Mouse (Mus musculus) cerebellum, adult 2 months (tissue): ENCODE data around the gene Cilp. TPM values are rescaled to one million over a fixed set of nuclear protein-coding genes. Genes with fewer than 3 reads are reported as not detected.

Source experiments
- DNase-seq, 2 experiments: peaks; one replicate each; pipeline ENCODE4 v3.0.0; 2021
- H3K27ac ChIP-seq: fragments of 200-500 bp; 2 replicates; pipeline ENCODE4 v1.5.1; 2012; ENCODE audit warnings: low read length, control low read depth, inconsistent platforms; ENCODE audit not compliant: insufficient read depth
- H3K27me3 ChIP-seq: fragments of 200-500 bp; 2 replicates; pipeline ENCODE4 v1.6.1; 2012; ENCODE audit warnings: inconsistent platforms, mild to moderate bottlenecking, low read length, moderate library complexity; ENCODE audit not compliant: control insufficient read depth, insufficient read depth
- H3K4me1 ChIP-seq: fragments of 200-500 bp; 2 replicates; pipeline ENCODE4 v1.6.1; 2011; ENCODE audit warnings: low read length; ENCODE audit not compliant: control insufficient read depth, insufficient read depth
- H3K4me3 ChIP-seq: fragments of 200-500 bp; replicated peaks from 2 replicates; pipeline ENCODE3; 2011; ENCODE audit warnings: mild to moderate bottlenecking, low read depth, low read length, control low read depth; ENCODE audit not compliant: insufficient read depth
- CTCF ChIP-seq: fragments of 200-500 bp; IDR thresholded peaks from 2 replicates; pipeline ENCODE4 v1.5.1; 2011; ENCODE audit warnings: low read depth, mild to moderate bottlenecking, control low read depth, low read length, moderate library complexity, borderline replicate concordance; ENCODE audit not compliant: insufficient read depth
- POLR2A ChIP-seq: fragments of 200-500 bp; IDR thresholded peaks from 2 replicates; pipeline ENCODE4 v1.6.1; 2011; ENCODE audit warnings: low read length, control low read depth, borderline replicate concordance; ENCODE audit not compliant: insufficient read depth
- WGBS: fragments of 180-500 bp; shearing (Covaris S2); methylation state at CpG from one replicate; pipeline ENCODE4 v1.1.7; 2018; 5-methylcytosine and 5-hydroxymethylcytosine counted together
- polyA plus RNA-seq: library from polyadenylated mRNA; depleted of rRNA; stranded (reverse); fragments of >200 nt; gene quantifications from 2 replicates; pipeline ENCODE4 v1.2.3, GENCODE M21; 2012

Gene Cilp
- polyA plus RNA-seq, 1 experiment = 0.10 TPM

DNA sequence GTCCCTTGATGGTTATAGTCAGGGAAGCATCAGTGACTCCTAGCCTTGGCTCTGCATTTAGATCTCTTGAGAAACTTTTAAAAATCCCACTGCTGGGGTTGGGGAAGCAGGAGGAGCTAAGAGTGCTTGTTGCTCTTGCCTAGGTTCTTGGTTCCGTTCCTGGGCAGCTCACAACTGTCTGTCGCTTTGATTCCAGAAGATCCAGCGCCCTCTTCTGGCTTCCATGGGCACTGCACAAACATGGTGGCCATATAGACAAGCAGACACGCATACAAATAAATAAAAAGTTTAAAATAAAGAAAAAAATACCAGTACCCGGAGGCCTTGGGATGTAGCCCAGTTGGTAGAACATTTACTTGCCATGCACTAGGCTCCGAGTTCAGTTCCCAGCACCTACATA lies 34.7 kb upstream of the Cilp start:
- TF ChIP-seq CTCF (no peak), POLR2A (no peak)
- no peaks in the 10 kb centered on the region for H3K27me3 ChIP-seq
- no peaks in the 10 kb centered on the region for H3K4me1 ChIP-seq
- no peak overlapping the region for H3K4me3 ChIP-seq
- 78% methylated on average over 6 of the region's 6 CpGs for WGBS
- no peak overlapping the region for H3K27ac ChIP-seq
- no peak for DNase-seq

DNA sequence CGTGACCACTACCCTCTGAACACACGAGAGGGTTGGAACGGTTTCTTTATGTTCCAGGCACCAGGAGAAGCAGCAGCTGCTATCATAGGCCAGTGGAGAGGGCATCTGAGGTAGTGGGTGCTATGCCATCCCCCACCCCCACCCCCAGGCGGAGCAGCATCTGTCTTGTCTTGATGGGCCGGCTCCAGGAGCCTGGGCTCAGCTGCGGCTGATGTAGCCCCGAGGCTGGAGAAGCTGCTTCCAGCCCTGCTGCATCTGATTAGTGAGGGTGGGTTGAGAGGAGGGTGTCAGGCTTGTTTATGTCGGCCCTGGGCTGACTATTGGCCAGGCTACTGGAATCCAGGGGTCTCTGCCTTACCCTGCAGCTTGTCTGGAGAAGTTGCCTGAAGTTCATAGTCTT lies 33.7 kb upstream of the Cilp start:
- H3K27me3 ChIP-seq = no peaks in the 10 kb centered on the region
- no peak for DNase-seq
- H3K27ac ChIP-seq = no peak overlapping the region
- H3K4me3 ChIP-seq = no peak overlapping the region
- no peak for TF ChIP-seq CTCF
- TF ChIP-seq POLR2A = no peak
- no peaks in the 10 kb centered on the region for H3K4me1 ChIP-seq
- 30% methylated on average over 8 of the region's 8 CpGs for WGBS

- no peak for TF ChIP-seq POLR2A
- TF ChIP-seq CTCF = no peak
- 84% methylated on average over 9 of the region's 9 CpGs for WGBS
- no peak overlapping the region for H3K4me3 ChIP-seq
These were observed 31.6 kb upstream of the Cilp start for GRCm38 (mm10) chr9:65233243-65233985.

GRCm38 (mm10) chr9:65234734-65235133 lies 30.2 kb upstream of the Cilp start:
- Histone ChIP-seq H3K4me3 (no peak overlapping the region), H3K4me1 (no peaks in the 10 kb centered on the region), H3K27me3 (no peaks in the 10 kb centered on the region), H3K27ac (no peak overlapping the region)
- no peak for TF ChIP-seq POLR2A
- no peak for TF ChIP-seq CTCF
- 82% methylated on average over 3 of the region's 3 CpGs for WGBS
- no peak for DNase-seq

More at GRCm38 (mm10) chr9:65233243-65233985, 31.6 kb upstream of the Cilp start:
- Histone ChIP-seq H3K27ac (no peak overlapping the region), H3K27me3 (no peaks in the 10 kb centered on the region), H3K4me1 (no peaks in the 10 kb centered on the region)
- DNase-seq = no peak

DNA sequence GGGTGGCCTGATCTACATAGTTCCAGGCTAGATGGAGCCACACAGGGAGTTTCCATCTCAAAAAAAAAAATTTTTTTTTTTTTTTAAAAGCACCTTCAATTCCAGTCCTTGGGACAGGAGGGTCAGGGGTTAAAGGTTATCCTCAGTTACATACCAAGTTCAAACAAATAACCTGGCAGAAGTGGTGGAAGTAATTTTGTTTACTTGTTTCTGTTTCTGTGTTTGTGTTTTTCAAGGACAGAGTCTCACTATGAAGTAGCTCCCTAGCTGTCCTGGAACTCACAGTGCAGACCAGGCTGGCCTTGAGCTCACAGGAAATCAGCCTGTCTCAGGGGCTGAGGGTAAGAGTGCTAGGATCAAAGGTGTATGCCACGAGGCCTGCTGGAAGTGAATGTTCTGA lies 29.4 kb upstream of the Cilp start:
- WGBS = 71% methylated on average over 1 of the region's 1 CpGs
- DNase-seq = no peak
- Histone ChIP-seq H3K27me3 (no peaks in the 10 kb centered on the region), H3K4me1 (no peaks in the 10 kb centered on the region), H3K27ac (no peak overlapping the region), H3K4me3 (no peak overlapping the region)
- no peak for TF ChIP-seq CTCF

DNA sequence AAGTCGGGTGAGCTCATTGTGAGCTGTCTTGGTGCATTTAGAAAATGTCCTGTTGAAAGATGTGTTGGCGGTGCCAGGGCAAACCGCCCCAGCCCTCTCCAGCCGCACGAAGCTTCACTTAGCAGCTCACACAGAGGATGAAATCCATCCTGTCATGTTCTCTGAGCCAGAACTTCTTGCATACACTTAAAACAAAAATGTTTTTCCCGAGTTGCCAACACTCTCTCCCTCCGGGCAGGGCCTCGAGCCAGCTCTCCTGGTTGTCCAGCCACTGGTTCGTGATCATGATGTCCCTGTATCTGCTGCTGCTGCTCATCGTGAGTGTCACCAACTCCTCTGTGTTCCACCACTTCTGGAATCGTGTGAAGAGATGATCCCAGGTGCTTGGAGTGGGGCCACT lies 27.4 kb upstream of the Cilp start:
- H3K27ac ChIP-seq = no peak overlapping the region
- H3K4me3 ChIP-seq = no peak overlapping the region
- H3K27me3 ChIP-seq = no peaks in the 10 kb centered on the region
- H3K4me1 ChIP-seq = no peaks in the 10 kb centered on the region
- DNase-seq = no peak
- WGBS = 46% methylated on average over 11 of the region's 11 CpGs
- TF ChIP-seq CTCF = no peak
- TF ChIP-seq POLR2A = no peak

- H3K4me1 ChIP-seq = no peaks in the 10 kb centered on the region
- no peak overlapping the region for H3K27ac ChIP-seq
- DNase-seq = no peak
- WGBS = 62% methylated on average over 13 of the region's 13 CpGs
- no peak for TF ChIP-seq POLR2A
- no peak for TF ChIP-seq CTCF
- H3K27me3 ChIP-seq = no peaks in the 10 kb centered on the region
- H3K4me3 ChIP-seq = no peak overlapping the region
These were observed 26.7 kb upstream of the Cilp start for GRCm38 (mm10) chr9:65238191-65238760.

- WGBS = 84% methylated on average over 4 of the region's 4 CpGs
- H3K4me1 ChIP-seq = no peaks in the 10 kb centered on the region
- TF ChIP-seq CTCF = no peak
- no peak for TF ChIP-seq POLR2A
- DNase-seq = no peak
- no peak overlapping the region for H3K4me3 ChIP-seq
- no peaks in the 10 kb centered on the region for H3K27me3 ChIP-seq
- H3K27ac ChIP-seq = no peak overlapping the region
These were observed 25.8 kb upstream of the Cilp start for GRCm38 (mm10) chr9:65239176-65239575.
